Mouse (Mus musculus): Measurements from ENCODE around the gene Gcc2. TPM values are rescaled to one million over a fixed set of nuclear protein-coding genes. Genes with fewer than 3 reads are reported as not detected.
"Not testable (repeated sequence)": the region's sequence is repeated elsewhere in the genome, so short reads cannot be mapped to it uniquely, and the experiment has no call there.

Gcc2 gene
- total RNA-seq, 2 experiments from 2014 or later = 75.2 to 81.7 TPM

DNA sequence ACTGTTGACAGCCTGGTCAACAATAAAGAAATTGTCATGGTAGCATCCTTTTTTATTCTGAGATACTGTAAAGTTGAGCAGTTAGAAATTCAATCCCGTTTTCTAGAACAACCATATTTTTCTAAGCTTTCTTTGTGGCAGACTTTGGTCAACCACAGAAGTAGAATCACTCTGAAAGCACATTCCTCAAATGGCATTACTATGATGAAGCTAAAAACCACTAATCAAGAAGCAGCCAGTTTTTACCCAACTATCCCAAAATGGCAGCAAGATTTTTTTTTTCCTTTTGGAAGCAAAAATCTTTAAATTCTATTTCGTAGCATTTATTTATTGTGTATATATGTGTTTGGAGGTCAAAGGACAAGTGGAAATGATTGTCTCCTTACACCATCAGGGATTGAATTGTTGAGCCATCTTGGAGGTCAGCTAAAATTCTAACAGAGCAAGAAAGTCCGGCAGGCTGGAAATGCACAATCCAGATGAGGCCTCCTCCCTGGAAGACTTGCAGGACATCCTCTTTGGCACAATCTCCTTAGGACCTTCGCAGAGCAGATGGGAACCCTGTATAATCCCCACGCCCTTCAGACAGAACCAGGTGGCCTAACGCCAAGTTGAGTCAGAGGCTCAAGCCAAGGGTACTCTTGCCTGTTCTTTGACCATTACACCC, 67.2 kb downstream of the Gcc2 start:
- no peak for DNase-seq (ENCODE audit: extremely low spot score in 1 of 2, low spot score in 1 of 2)

DNA sequence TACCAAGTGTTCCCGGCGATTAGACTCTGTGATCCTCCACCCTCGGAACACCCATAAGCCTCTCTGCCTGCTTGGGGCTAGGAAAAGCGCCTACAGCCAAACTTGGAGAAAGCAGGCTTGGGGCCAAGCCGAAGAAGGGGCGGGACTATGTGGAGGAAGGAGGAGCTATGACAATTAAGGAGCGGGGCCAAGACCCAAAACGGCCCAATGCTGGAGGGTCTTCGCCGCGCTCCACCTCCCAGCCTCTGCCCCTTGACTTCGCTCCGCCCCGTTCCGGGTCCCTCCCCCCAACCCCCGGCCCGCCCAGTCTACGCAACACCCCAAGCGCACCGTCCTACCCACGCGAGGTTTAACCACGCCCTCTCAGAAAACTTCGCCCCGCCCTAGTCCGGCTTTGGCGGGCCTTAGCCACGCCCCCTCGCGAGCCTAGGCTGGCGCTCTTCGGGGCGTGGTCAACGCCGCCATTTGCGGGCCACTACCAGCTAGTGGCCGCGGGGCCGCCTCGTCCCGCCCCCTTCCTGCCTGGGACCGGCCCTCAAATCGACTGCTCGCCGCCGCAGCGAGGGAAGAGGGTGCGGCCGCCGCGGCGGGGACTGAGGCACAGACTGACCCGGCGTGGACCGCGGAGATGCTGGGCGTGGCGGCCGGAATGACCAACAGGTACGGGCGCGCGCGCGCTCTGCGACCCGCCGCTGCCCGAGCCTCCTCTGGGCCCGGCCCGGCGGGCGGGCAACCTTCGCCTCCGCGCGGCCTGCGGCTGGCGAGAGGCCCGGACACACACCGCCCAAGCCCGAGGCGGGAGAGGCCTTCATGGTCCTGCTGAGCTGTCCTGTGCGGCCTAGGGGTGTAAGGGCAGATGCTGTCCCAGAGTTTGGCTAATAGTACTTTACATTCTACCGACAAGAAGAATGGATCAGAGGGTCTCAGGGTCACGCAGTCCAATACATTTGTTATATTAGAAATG, 68.0 kb downstream of the Gcc2 start, which contains the start of gene Lims1:
Gene Lims1 (plus strand): TSS at position 439 of the 964 bp plus-strand sequence.
- peak; percentile 84 to 85 for DNase-seq (ENCODE audit: extremely low spot score in 1 of 2, low spot score in 1 of 2)

DNA sequence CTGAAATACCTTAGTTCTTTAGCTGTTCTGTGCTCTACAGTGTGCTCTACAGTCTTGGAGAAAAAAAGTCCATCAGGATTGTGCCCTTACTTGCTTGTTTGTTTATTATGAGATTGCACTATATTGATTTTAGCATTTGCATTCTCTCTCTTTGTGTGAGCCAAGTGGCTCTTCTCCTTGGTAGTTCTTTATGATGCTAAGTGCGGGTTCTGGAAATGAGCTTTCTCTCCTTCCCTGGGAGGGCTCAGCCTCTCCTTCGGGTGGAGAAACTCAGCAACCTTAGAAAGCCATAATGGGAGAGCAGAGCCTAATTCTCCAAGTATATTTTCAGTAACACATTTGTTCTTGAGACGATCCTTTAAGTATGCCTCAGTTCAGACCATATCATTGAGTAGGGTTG, 71.0 kb downstream of the Gcc2 start:
- DNase-seq (ENCODE audit: extremely low spot score in 1 of 2, low spot score in 1 of 2) = no peak

DNA sequence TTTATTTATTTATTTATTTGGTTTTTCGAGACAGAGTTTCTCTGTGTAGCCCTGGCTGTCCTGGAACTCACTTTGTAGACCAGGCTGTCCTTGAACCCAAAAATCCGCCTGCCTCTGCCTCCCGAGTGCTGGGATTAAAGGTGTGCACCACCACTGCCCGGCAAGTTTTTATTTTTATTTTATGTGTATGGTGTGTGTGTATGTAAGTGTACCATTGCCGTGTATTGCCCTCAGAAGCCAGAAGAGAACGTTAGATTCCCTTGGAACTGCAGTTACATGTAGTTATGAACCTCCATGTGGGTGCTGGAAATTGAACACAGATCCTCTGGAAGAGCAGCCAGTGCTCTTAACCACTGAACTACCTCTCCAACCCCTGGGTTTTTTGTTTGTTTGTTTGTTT, 72.5 kb downstream of the Gcc2 start:
- not testable (repeated sequence) for DNase-seq (ENCODE audit: extremely low spot score in 1 of 2, low spot score in 1 of 2)

- no peak for DNase-seq (ENCODE audit: extremely low spot score in 1 of 2, low spot score in 1 of 2)
Measured at GRCm38 (mm10) chr10:58328517-58329108, 73.3 kb downstream of the Gcc2 start.

DNA sequence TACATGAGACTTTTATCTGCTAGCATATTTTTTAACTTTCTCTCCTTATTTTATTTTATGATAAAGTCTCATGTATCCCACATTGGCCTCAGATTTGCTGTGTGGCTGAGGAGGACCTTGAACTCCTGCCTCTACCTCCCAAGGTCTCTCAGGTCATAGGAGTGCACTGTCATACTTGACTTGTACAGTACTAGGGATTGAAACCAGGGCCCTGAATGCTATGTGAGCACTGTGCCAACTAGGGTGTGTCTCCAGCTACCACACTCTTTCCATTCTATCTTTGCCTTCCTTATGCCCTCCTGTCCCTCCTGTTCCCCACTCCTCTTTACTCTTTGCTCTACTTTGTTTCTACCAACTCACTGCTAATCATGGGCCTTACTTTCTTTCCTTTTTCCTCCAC, 75.3 kb downstream of the Gcc2 start:
- no peak for DNase-seq (ENCODE audit: extremely low spot score in 1 of 2, low spot score in 1 of 2)

- DNase-seq (ENCODE audit: extremely low spot score in 1 of 2, low spot score in 1 of 2) = no peak
Measured at GRCm38 (mm10) chr10:58331741-58332140, 76.4 kb downstream of the Gcc2 start.

DNA sequence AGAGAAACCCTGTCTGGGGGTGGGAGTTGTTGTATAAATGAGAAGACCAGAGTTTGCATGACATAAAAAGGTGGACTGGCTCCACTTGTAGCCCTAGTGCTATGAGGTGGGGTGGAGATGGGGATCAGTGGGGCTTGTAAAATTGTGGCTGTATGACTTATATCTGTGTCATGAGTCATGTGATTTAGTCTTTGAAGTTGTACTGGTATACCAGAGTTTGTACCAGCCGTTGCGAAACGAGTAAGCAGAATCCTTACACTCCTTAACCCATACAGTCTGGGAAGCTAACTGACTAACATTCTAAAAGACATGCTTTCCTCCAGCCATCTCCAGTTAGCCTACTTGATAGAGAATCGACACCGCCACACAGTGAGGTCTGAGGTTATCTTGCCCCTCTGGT, 78.1 kb downstream of the Gcc2 start:
- no peak for DNase-seq (ENCODE audit: extremely low spot score in 1 of 2, low spot score in 1 of 2)

DNA sequence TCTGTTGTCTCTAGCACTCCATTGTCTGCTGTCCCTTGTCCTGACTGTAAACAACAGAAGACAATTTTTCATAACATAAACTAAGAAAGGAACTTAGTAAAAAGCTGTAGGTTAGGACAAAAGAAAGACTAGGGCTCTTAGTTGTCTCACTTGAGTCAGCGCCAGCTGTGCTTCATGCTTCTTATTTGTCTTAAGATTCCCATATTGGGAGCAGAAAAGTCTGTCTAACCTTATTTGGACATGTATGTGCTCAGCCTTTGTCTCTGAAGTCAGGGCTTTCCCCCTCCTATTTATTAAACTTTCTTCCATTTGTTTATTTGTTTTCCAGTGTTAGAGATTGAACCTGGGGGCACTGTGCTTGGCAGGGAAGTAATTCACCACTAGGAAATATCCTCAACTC, 80.9 kb downstream of the Gcc2 start:
- DNase-seq (ENCODE audit: extremely low spot score in 1 of 2, low spot score in 1 of 2) = no peak

GRCm38 (mm10) chr10:58337091-58337490, 81.8 kb downstream of the Gcc2 start:
- DNase-seq (ENCODE audit: extremely low spot score in 1 of 2, low spot score in 1 of 2) = not testable (repeated sequence)

GRCm38 (mm10) chr10:58338590-58338989, 83.3 kb downstream of the Gcc2 start:
- DNase-seq (ENCODE audit: extremely low spot score in 1 of 2, low spot score in 1 of 2) = no peak

- DNase-seq (ENCODE audit: extremely low spot score in 1 of 2, low spot score in 1 of 2) = no peak
Measured at GRCm38 (mm10) chr10:58341685-58342084, 86.4 kb downstream of the Gcc2 start.

- DNase-seq (ENCODE audit: extremely low spot score in 1 of 2, low spot score in 1 of 2) = no peak
Measured at GRCm38 (mm10) chr10:58342199-58342598, 86.9 kb downstream of the Gcc2 start.

DNA sequence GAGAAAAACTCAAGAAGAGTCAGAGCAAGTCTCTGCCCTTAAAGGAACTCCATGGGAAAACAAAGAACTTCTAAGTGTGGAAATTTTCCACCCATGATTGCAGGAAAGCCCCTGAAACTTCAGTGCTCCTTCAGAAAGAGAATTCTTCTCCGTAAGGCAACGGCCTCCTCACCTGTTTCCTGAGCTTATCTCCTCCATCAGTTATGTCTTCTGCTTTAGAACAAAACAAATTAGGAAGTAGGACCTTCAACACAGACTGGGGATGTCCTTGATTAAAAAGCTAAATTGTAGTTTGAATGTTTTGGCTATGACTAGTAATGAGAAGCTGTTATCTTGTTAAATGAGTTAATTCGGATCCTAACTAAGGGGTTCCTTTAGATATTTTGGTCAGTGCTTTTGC, 88.3 kb downstream of the Gcc2 start:
- DNase-seq (ENCODE audit: extremely low spot score in 1 of 2, low spot score in 1 of 2) = no peak

DNA sequence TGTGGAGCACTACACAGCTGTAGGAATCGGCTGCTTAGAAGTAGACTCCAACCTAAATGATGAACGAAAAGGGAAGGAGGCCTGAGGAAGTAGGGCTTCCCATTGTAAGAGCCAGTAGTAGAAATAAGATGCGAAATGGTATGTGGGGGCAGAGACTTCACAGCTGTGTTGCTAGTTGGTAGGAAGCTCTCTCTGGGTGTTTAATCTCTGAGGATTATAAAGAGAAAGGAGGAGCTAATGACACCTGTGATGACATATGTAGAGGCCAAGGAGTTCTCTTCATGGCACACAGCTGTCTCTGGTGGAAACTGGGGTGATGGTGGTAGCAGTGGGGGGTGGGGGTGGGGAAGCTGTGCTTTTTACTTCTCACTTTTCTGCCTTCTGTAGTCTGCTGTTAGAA, 95.3 kb downstream of the Gcc2 start:
- no peak for DNase-seq (ENCODE audit: extremely low spot score in 1 of 2, low spot score in 1 of 2)

DNA sequence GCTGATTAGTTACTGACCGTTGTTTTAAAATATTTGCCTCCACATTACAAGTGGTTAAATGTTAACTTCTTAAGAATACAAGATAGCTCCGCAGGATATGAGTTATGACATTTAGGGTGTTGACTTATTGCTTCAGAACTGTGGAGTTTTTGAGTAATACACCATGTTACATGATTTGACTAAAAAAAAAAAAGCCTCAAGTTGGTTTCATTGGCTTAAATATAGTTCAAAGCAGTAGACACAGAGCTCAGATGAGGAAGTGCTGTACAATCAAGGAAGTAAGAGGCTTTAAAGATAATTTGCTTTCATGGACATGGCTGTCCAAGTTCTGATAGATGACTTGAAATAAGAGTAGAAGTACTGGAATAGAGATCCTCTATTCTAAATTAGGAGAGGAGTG, 96.4 kb downstream of the Gcc2 start:
- DNase-seq (ENCODE audit: extremely low spot score in 1 of 2, low spot score in 1 of 2) = no peak

DNA sequence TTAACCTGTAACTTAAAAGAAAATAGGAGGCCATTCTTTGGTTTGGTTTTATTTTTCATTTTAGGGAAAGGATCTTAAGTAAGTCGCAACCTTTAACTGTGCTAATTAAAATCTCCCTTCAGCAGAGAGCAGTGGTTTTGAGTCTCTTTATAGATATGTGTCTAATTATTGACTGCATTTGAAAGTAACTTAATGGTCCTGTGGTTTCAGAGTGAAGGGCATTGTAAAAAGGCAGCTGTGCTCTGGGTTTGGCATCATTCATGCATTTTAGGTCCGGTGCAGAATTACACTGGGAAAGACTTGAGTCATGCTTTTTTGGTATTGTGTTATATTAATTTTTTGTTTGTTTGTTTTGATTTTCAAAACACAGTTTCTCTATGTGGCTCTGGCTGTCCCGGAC, 97.1 kb downstream of the Gcc2 start:
- DNase-seq (ENCODE audit: extremely low spot score in 1 of 2, low spot score in 1 of 2) = no peak

DNA sequence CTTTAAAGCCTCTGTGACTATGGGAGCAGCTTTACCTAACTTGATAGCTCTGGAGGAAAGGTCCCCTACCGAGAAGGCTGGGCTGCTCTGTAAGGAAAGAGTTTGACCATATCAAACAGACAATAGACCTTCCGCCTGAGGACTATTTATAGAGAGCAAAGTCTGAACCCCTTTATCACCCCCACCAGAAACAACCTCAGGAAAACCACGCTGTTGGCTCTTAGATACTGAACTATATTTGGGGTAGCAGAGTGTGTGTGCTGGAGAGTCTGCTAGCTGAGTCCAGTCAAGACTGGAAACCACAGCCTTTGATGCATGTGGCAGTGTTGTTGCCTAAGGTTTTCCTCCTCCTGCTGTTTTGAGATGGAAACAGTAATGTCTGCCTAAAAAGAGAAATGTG, 99.3 kb downstream of the Gcc2 start:
- DNase-seq (ENCODE audit: extremely low spot score in 1 of 2, low spot score in 1 of 2) = no peak
